Comparison of ENCODE assay signal across 22 mouse cellular contexts in the genomic region with DNA sequence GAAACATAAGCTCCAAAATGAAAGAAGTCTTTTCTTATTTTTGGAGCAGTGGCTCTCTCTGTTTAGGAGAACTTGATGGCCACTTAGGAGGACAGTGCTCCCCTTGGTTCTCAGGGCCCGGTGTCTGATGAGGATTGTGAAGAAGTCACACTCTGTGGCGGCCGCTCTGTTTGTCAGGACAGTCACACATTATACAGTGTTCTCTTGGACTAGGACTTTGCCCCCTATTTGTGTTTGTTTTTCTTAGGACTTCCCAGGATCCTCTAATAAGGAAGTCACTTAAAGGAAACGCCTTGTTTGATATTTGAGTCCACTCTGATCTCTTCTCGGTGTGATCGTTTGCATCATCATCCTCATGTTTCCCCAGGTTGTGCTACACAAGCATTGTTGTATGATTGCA. TPM values are rescaled to one million over a fixed set of nuclear protein-coding genes. Genes with fewer than 3 reads are reported as not detected.
A peak's percentile ranks its signal among the peaks of the same experiment; 100 is the strongest.
DNase-seq lines count a peak whose midpoint lies in the region; ATAC-seq and TF ChIP-seq lines count a peak whose summit lies in the region.
"Had no signal": no experiment of that assay in that cellular context is flagged by ENCODE, and none has a peak within 500 bp of the region (broad histone marks: within the 10 kb centered on the region; RNA-seq: fewer than 3 reads in every experiment).

No protein-coding gene starts in this region.

- H3K9me3 ChIP-seq in liver, embryonic 13.5 days (replicated peaks), result no peaks in the 10 kb centered on the region
- no peaks in the 10 kb centered on the region for H3K9me3 ChIP-seq in liver, embryonic 11.5 days (ENCODE audit: control insufficient read depth, low read length)
- no peaks in the 10 kb centered on the region for H3K9me3 ChIP-seq in intestine, postnatal 0 days (ENCODE audit: control insufficient read depth)
- H3K9me3 ChIP-seq in stomach, postnatal 0 days (ENCODE audit: control insufficient read depth, low read length), result no peaks in the 10 kb centered on the region
- no peaks in the 10 kb centered on the region for H3K9me3 ChIP-seq in forebrain, embryonic 11.5 days (ENCODE audit: control insufficient read depth, low read length)
- H3K9me3 ChIP-seq in midbrain, embryonic 15.5 days, result no peaks in the 10 kb centered on the region
- H3K9me3 ChIP-seq: embryonic facial prominence, embryonic 13.5 days; forebrain, embryonic 13.5 days; hindbrain, embryonic 15.5 days; lung, embryonic 15.5 days had no signal

- H3K9ac ChIP-seq in liver, embryonic 13.5 days, result no peak overlapping the region
- no peak overlapping the region for H3K9ac ChIP-seq in liver, embryonic 11.5 days (ENCODE audit: low read depth, low read length)
- H3K9ac ChIP-seq in intestine, postnatal 0 days (ENCODE audit: low read depth, low read length), result no peak overlapping the region
- no peak overlapping the region for H3K9ac ChIP-seq in stomach, postnatal 0 days (ENCODE audit: low read length)
- no peak overlapping the region for H3K9ac ChIP-seq in forebrain, embryonic 11.5 days (ENCODE audit: low read length)
- H3K9ac ChIP-seq in midbrain, embryonic 15.5 days, result no peak overlapping the region
- H3K9ac ChIP-seq: embryonic facial prominence, embryonic 13.5 days; forebrain, embryonic 13.5 days; hindbrain, embryonic 15.5 days; lung, embryonic 15.5 days had no signal

- no peak overlapping the region for H3K27ac ChIP-seq in liver, embryonic 13.5 days
- no peak overlapping the region for H3K27ac ChIP-seq in liver, embryonic 11.5 days (ENCODE audit: low read depth, low read length)
- peak overlapping the region; percentile 52; the same call in 1 of the 2 replicates for H3K27ac ChIP-seq in intestine, postnatal 0 days (ENCODE audit: low read depth, low read length)
- H3K27ac ChIP-seq in stomach, postnatal 0 days (replicated peaks), result no peak overlapping the region
- no peak overlapping the region for H3K27ac ChIP-seq in forebrain, embryonic 11.5 days (ENCODE audit: low read depth, low read length)
- H3K27ac ChIP-seq in midbrain, embryonic 15.5 days, result no peak overlapping the region
- H3K27ac ChIP-seq: embryonic facial prominence, embryonic 13.5 days; forebrain, embryonic 13.5 days; gastrocnemius, adult 2 months; hindbrain, embryonic 15.5 days; lung, embryonic 15.5 days had no signal

- peaks cover 12% of the 10 kb centered on the region for H3K36me3 ChIP-seq in liver, embryonic 13.5 days
- H3K36me3 ChIP-seq in liver, embryonic 11.5 days (ENCODE audit: control insufficient read depth, insufficient read depth, low read length), result peaks cover 3% of the 10 kb centered on the region; the same call in 1 of the 2 replicates
- H3K36me3 ChIP-seq in intestine, postnatal 0 days (ENCODE audit: control insufficient read depth, insufficient read depth), result peaks cover 18% of the 10 kb centered on the region
- peaks cover 7% of the 10 kb centered on the region; the same call in 1 of the 2 replicates for H3K36me3 ChIP-seq in stomach, postnatal 0 days (ENCODE audit: control insufficient read depth, insufficient read depth, low read length)
- H3K36me3 ChIP-seq in forebrain, embryonic 11.5 days (ENCODE audit: control insufficient read depth, insufficient read depth, low read length), result no peaks in the 10 kb centered on the region
- H3K36me3 ChIP-seq in midbrain, embryonic 15.5 days (replicated peaks), result no peaks in the 10 kb centered on the region; the same call in 1 of the 2 replicates
- H3K36me3 ChIP-seq: lung, embryonic 15.5 days had no signal

- no peak for TF ChIP-seq EP300 in stomach, postnatal 0 days (optimal IDR thresholded peaks at IDR 0.05)

- DNase-seq in liver, embryonic 13.5 days, result no peak
- no peak for DNase-seq in liver, embryonic 11.5 days (ENCODE audit: low spot score)
- DNase-seq in kidney, postnatal 25 days, result peak; percentile 58 to 59
- no peak for DNase-seq in stomach, postnatal 0 days (ENCODE audit: low spot score)
- DNase-seq in cerebellum, postnatal 14 days, result no peak
- DNase-seq in forebrain, embryonic 11.5 days (ENCODE audit: low spot score), result no peak
- DNase-seq: adrenal gland, adult 8-10 months; cerebellum, adult 18-20 months; cerebellum, postnatal 25 days; embryo, embryonic 11 days; gastrocnemius, adult 2 months; heart, postnatal 4 days; layer of hippocampus, adult 9-11 months; lung, postnatal 36 days had no signal

- H3K4me1 ChIP-seq in liver, embryonic 13.5 days (replicated peaks), result no peaks in the 10 kb centered on the region; the same call in 1 of the 2 replicates
- H3K4me1 ChIP-seq in liver, embryonic 11.5 days (replicated peaks; ENCODE audit: control insufficient read depth, insufficient read depth, low read length), result no peaks in the 10 kb centered on the region; the same call in 1 of the 2 replicates
- H3K4me1 ChIP-seq in intestine, postnatal 0 days (replicated peaks; ENCODE audit: control insufficient read depth, insufficient read depth, low read length), result no peaks in the 10 kb centered on the region
- H3K4me1 ChIP-seq in stomach, postnatal 0 days (replicated peaks; ENCODE audit: control insufficient read depth, insufficient read depth), result no peaks in the 10 kb centered on the region
- no peaks in the 10 kb centered on the region for H3K4me1 ChIP-seq in forebrain, embryonic 11.5 days (replicated peaks; ENCODE audit: control insufficient read depth, insufficient read depth, low read length)
- H3K4me1 ChIP-seq in midbrain, embryonic 15.5 days, result peaks cover 6% of the 10 kb centered on the region
- H3K4me1 ChIP-seq: embryonic facial prominence, embryonic 13.5 days; forebrain, embryonic 13.5 days; lung, embryonic 15.5 days had no signal

- H3K4me2 ChIP-seq in liver, embryonic 13.5 days, result 0 out of 2 replicates have a peak overlapping the region, but pooled peaks have one; percentile 0
- no peak overlapping the region for H3K4me2 ChIP-seq in liver, embryonic 11.5 days
- peak overlapping the region; percentile 46 for H3K4me2 ChIP-seq in intestine, postnatal 0 days (replicated peaks; ENCODE audit: low read depth)
- H3K4me2 ChIP-seq in stomach, postnatal 0 days (replicated peaks; ENCODE audit: low read depth), result no peak overlapping the region
- H3K4me2 ChIP-seq in forebrain, embryonic 11.5 days (ENCODE audit: low read depth, low read length, severe bottlenecking), result no peak overlapping the region
- no peak overlapping the region for H3K4me2 ChIP-seq in midbrain, embryonic 15.5 days
- H3K4me2 ChIP-seq: embryonic facial prominence, embryonic 13.5 days; forebrain, embryonic 13.5 days; hindbrain, embryonic 15.5 days; lung, embryonic 15.5 days had no signal

- no peaks in the 10 kb centered on the region for H3K27me3 ChIP-seq in liver, embryonic 13.5 days
- H3K27me3 ChIP-seq in liver, embryonic 11.5 days (replicated peaks; ENCODE audit: control insufficient read depth, insufficient read depth, low read length), result no peaks in the 10 kb centered on the region
- no peaks in the 10 kb centered on the region for H3K27me3 ChIP-seq in intestine, postnatal 0 days (replicated peaks; ENCODE audit: control insufficient read depth, insufficient read depth, low read length)
- no peaks in the 10 kb centered on the region for H3K27me3 ChIP-seq in stomach, postnatal 0 days (ENCODE audit: control insufficient read depth, insufficient read depth, low read length)
- H3K27me3 ChIP-seq in forebrain, embryonic 11.5 days (ENCODE audit: control insufficient read depth, insufficient read depth, low read length), result no peaks in the 10 kb centered on the region
- no peaks in the 10 kb centered on the region for H3K27me3 ChIP-seq in midbrain, embryonic 15.5 days (replicated peaks)
- H3K27me3 ChIP-seq: embryonic facial prominence, embryonic 13.5 days; forebrain, embryonic 13.5 days; hindbrain, embryonic 15.5 days; lung, embryonic 15.5 days had no signal

- H3K4me3 ChIP-seq in liver, embryonic 13.5 days (replicated peaks), result no peak overlapping the region
- no peak overlapping the region for H3K4me3 ChIP-seq in liver, embryonic 11.5 days (ENCODE audit: low read depth, low read length)
- H3K4me3 ChIP-seq in intestine, postnatal 0 days (ENCODE audit: low read depth, low read length), result no peak overlapping the region
- H3K4me3 ChIP-seq in stomach, postnatal 0 days (ENCODE audit: low read depth, low read length), result no peak overlapping the region
- H3K4me3 ChIP-seq in forebrain, embryonic 11.5 days (ENCODE audit: low read depth, low read length), result no peak overlapping the region
- no peak overlapping the region for H3K4me3 ChIP-seq in midbrain, embryonic 15.5 days
- H3K4me3 ChIP-seq: embryonic facial prominence, embryonic 13.5 days; erythroblast, embryonic 14.5 days; forebrain, embryonic 13.5 days; gastrocnemius, adult 2 months; hindbrain, embryonic 15.5 days; lung, embryonic 15.5 days had no signal

- ATAC-seq in liver, embryonic 13.5 days (ENCODE audit: low read depth), result no peak
- ATAC-seq in liver, embryonic 11.5 days (replicated peaks; ENCODE audit: low FRiP score), result no peak
- peak; percentile 92 for ATAC-seq in intestine, postnatal 0 days
- peak; percentile 89 for ATAC-seq in stomach, postnatal 0 days (ENCODE audit: low FRiP score, low TSS enrichment)
- no peak for ATAC-seq in forebrain, embryonic 11.5 days (replicated peaks; ENCODE audit: low FRiP score)
- ATAC-seq in midbrain, embryonic 15.5 days (replicated peaks), result no peak
- ATAC-seq: activated CD4-positive, CD25-positive, alpha-beta regulatory T cell, adult 4 months; forebrain, embryonic 13.5 days had no signal

- no peak for TF ChIP-seq CTCF in intestine, postnatal 0 days (IDR thresholded peaks at IDR 0.05; ENCODE audit: low read depth)
- TF ChIP-seq CTCF in stomach, postnatal 0 days (IDR thresholded peaks at IDR 0.05; ENCODE audit: low read depth), result no peak

- WGBS in liver, embryonic 13.5 days (ENCODE audit: insufficient replicate concordance), result 68% methylated on average over 6 of the region's 6 CpGs
- 80% methylated on average over 6 of the region's 6 CpGs for WGBS in liver, embryonic 11.5 days
- WGBS in intestine, postnatal 0 days, result 41% methylated on average over 6 of the region's 6 CpGs
- WGBS in stomach, postnatal 0 days, result 70% methylated on average over 6 of the region's 6 CpGs
- 88% methylated on average over 6 of the region's 6 CpGs for WGBS in forebrain, embryonic 11.5 days
- WGBS in midbrain, embryonic 15.5 days, result 90% methylated on average over 6 of the region's 6 CpGs

RNA-seq across cellular contexts. Expression of a gene that starts 7.6 kb away (rescaled TPM):
- 8.0 and 8.5 TPM in 2 replicates for polyA plus RNA-seq in liver, embryonic 13.5 days (2015; fragmentation: Nextera tagmentation; extraction: Ambion mirVana)
- polyA plus RNA-seq in liver, embryonic 11.5 days (2014; fragmentation: Nextera tagmentation; extraction: Ambion mirVana), result 16.3 TPM in 2 replicates
- 7.3 and 7.7 TPM in 2 replicates for polyA plus RNA-seq in intestine, postnatal 0 days (2015; fragmentation: Nextera tagmentation; extraction: Ambion mirVana)
- polyA plus RNA-seq in stomach, postnatal 0 days (2015; fragmentation: Nextera tagmentation; extraction: Ambion mirVana), result 10.5 and 12.3 TPM in 2 replicates
- polyA plus RNA-seq in forebrain, embryonic 11.5 days (2014; fragmentation: Nextera tagmentation; extraction: Ambion mirVana), result 18.2 and 20.2 TPM in 2 replicates
- polyA plus RNA-seq in midbrain, embryonic 15.5 days (2015; fragmentation: Nextera tagmentation; extraction: Ambion mirVana), result 19.1 and 20.9 TPM in 2 replicates

RNA-seq across cellular contexts. Expression of a gene that starts 7.9 kb away (rescaled TPM):
- polyA plus RNA-seq in liver, embryonic 13.5 days (2015; fragmentation: Nextera tagmentation; extraction: Ambion mirVana), result 10.6 and 12.5 TPM in 2 replicates
- polyA plus RNA-seq in liver, embryonic 11.5 days (2014; fragmentation: Nextera tagmentation; extraction: Ambion mirVana), result 23.0 and 23.3 TPM in 2 replicates
- polyA plus RNA-seq in intestine, postnatal 0 days (2015; fragmentation: Nextera tagmentation; extraction: Ambion mirVana), result 15.8 and 19.4 TPM in 2 replicates
- polyA plus RNA-seq in stomach, postnatal 0 days (2015; fragmentation: Nextera tagmentation; extraction: Ambion mirVana), result 23.2 and 24.2 TPM in 2 replicates
- polyA plus RNA-seq in forebrain, embryonic 11.5 days (2014; fragmentation: Nextera tagmentation; extraction: Ambion mirVana), result 25.2 and 25.9 TPM in 2 replicates
- 41.1 and 41.6 TPM in 2 replicates for polyA plus RNA-seq in midbrain, embryonic 15.5 days (2015; fragmentation: Nextera tagmentation; extraction: Ambion mirVana)

RNA-seq across cellular contexts. Expression of a gene that starts 11.7 kb away (rescaled TPM):
- 4.6 and 5.8 TPM in 2 replicates for polyA plus RNA-seq in liver, embryonic 13.5 days (2015; fragmentation: Nextera tagmentation; extraction: Ambion mirVana)
- polyA plus RNA-seq in liver, embryonic 11.5 days (2014; fragmentation: Nextera tagmentation; extraction: Ambion mirVana), result 13.0 and 14.0 TPM in 2 replicates
- polyA plus RNA-seq in intestine, postnatal 0 days (2015; fragmentation: Nextera tagmentation; extraction: Ambion mirVana), result 5.5 and 6.1 TPM in 2 replicates
- 5.7 and 6.3 TPM in 2 replicates for polyA plus RNA-seq in stomach, postnatal 0 days (2015; fragmentation: Nextera tagmentation; extraction: Ambion mirVana)
- polyA plus RNA-seq in forebrain, embryonic 11.5 days (2014; fragmentation: Nextera tagmentation; extraction: Ambion mirVana), result 19.9 and 20.1 TPM in 2 replicates
- 29.8 and 30.3 TPM in 2 replicates for polyA plus RNA-seq in midbrain, embryonic 15.5 days (2015; fragmentation: Nextera tagmentation; extraction: Ambion mirVana)

Comparison
In these comparisons a context has a peak if more than half of its experiments do, and no peak if none do; other contexts are left out.
1. H3K4me2 ChIP-seq: peak in liver, embryonic 13.5 days (single experiment) and intestine, postnatal 0 days (single experiment); none in liver, embryonic 11.5 days (single experiment), stomach, postnatal 0 days (single experiment), forebrain, embryonic 11.5 days (single experiment) and midbrain, embryonic 15.5 days (single experiment).
2. ATAC-seq: peak in intestine, postnatal 0 days (single experiment) and stomach, postnatal 0 days (single experiment); none in liver, embryonic 13.5 days (single experiment), liver, embryonic 11.5 days (single experiment), forebrain, embryonic 11.5 days (single experiment) and midbrain, embryonic 15.5 days (single experiment).
3. DNase-seq: peak in kidney, postnatal 25 days (2 of 2); none in liver, embryonic 13.5 days (single experiment), liver, embryonic 11.5 days (single experiment), stomach, postnatal 0 days (single experiment), cerebellum, postnatal 14 days (0 of 2) and forebrain, embryonic 11.5 days (single experiment).